Comparison of ENCODE assay signal across 10 mouse cellular contexts in the genomic region with DNA sequence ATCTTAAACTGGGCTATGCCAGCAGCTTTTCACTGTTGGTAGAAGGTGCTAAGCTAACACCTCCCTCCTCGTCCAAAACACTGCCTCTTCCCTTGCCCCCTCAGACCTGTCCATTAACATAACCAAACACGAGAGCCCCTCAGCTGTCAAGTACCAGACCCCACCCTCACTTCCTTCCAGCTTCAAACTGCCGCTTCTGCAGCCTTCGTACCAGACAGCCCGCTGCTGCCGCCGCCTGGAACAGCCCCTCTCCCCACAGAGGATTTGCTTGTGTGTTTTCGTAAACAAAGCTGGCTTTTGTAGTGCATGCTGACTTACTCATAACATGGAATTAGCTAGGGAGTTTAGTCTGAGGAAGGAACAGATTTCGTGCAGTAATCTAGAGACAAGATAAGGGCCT. TPM values are rescaled to one million over a fixed set of nuclear protein-coding genes. Genes with fewer than 3 reads are reported as not detected.
A peak's percentile ranks its signal among the peaks of the same experiment; 100 is the strongest.
DNase-seq lines count a peak whose midpoint lies in the region; ATAC-seq and TF ChIP-seq lines count a peak whose summit lies in the region.
"Had no signal": no experiment of that assay in that cellular context is flagged by ENCODE, and none has a peak within 500 bp of the region (broad histone marks: within the 10 kb centered on the region; RNA-seq: fewer than 3 reads in every experiment).

No protein-coding gene starts in this region.

- TF ChIP-seq POLR2A in olfactory bulb, adult 2 months (IDR thresholded peaks at IDR 0.05; ENCODE audit: insufficient read depth, low read depth, low read length) = no peak

- H3K4me3 ChIP-seq in liver, embryonic 12.5 days = peak overlapping the region; percentile 59; the same call in 1 of the 2 replicates
- H3K4me3 ChIP-seq in embryonic facial prominence, embryonic 11.5 days (ENCODE audit: low read depth, low read length) = peak overlapping the region; percentile 79
- H3K4me3 ChIP-seq in hindbrain, postnatal 0 days (ENCODE audit: low read length) = peak overlapping the region; percentile 4; the same call in 1 of the 2 replicates
- 0 out of 2 replicates have a peak overlapping the region, but pooled peaks have one; percentile 1 for H3K4me3 ChIP-seq in olfactory bulb, adult 2 months (ENCODE audit: insufficient read depth, low read depth, low read length)

- TF ChIP-seq CTCF in hindbrain, postnatal 0 days (IDR thresholded peaks at IDR 0.05; ENCODE audit: low read depth) = 0 out of 2 replicates have a peak, but pooled peaks have one; percentile 19
- TF ChIP-seq CTCF in olfactory bulb, adult 2 months (IDR thresholded peaks at IDR 0.05; ENCODE audit: insufficient read depth, low read depth, low read length) = no peak

- ATAC-seq in liver, embryonic 12.5 days = no peak
- no peak for ATAC-seq in embryonic facial prominence, embryonic 11.5 days (replicated peaks; ENCODE audit: insufficient number of reproducible peaks, low FRiP score, low TSS enrichment, low read depth)
- no peak for ATAC-seq in hindbrain, postnatal 0 days
- ATAC-seq: Patski had no signal

- no peak overlapping the region for H3K27ac ChIP-seq in liver, embryonic 12.5 days
- H3K27ac ChIP-seq in embryonic facial prominence, embryonic 11.5 days (replicated peaks; ENCODE audit: low read depth, low read length) = no peak overlapping the region
- H3K27ac ChIP-seq in hindbrain, postnatal 0 days = no peak overlapping the region
- H3K27ac ChIP-seq in olfactory bulb, adult 2 months (ENCODE audit: insufficient read depth, low read depth, low read length) = no peak overlapping the region

- H3K9me3 ChIP-seq in liver, embryonic 12.5 days (replicated peaks) = no peaks in the 10 kb centered on the region
- no peaks in the 10 kb centered on the region for H3K9me3 ChIP-seq in embryonic facial prominence, embryonic 11.5 days (replicated peaks; ENCODE audit: control insufficient read depth, low read length)
- H3K9me3 ChIP-seq in hindbrain, postnatal 0 days (ENCODE audit: low read length) = no peaks in the 10 kb centered on the region

- H3K36me3 ChIP-seq in liver, embryonic 12.5 days = no peaks in the 10 kb centered on the region
- no peaks in the 10 kb centered on the region for H3K36me3 ChIP-seq in embryonic facial prominence, embryonic 11.5 days (replicated peaks; ENCODE audit: control insufficient read depth, insufficient read depth, low read depth, low read length)
- H3K36me3 ChIP-seq in hindbrain, postnatal 0 days (ENCODE audit: insufficient read depth, low read length) = no peaks in the 10 kb centered on the region

- peaks cover 99% of the 10 kb centered on the region for H3K27me3 ChIP-seq in liver, embryonic 12.5 days (replicated peaks)
- peaks cover 2% of the 10 kb centered on the region; the same call in 1 of the 2 replicates for H3K27me3 ChIP-seq in embryonic facial prominence, embryonic 11.5 days (ENCODE audit: control insufficient read depth, insufficient read depth, low read length)
- H3K27me3 ChIP-seq in hindbrain, postnatal 0 days (ENCODE audit: insufficient read depth, low read length) = no peaks in the 10 kb centered on the region
- H3K27me3 ChIP-seq: Patski had no signal

- peaks cover 42% of the 10 kb centered on the region for H3K4me1 ChIP-seq in liver, embryonic 12.5 days
- peaks cover 36% of the 10 kb centered on the region for H3K4me1 ChIP-seq in embryonic facial prominence, embryonic 11.5 days (ENCODE audit: control insufficient read depth, insufficient read depth, low read length)
- peaks cover 10% of the 10 kb centered on the region; the same call in 1 of the 2 replicates for H3K4me1 ChIP-seq in hindbrain, postnatal 0 days (ENCODE audit: insufficient read depth, low read length)
- H3K4me1 ChIP-seq in olfactory bulb, adult 2 months (ENCODE audit: control insufficient read depth, insufficient read depth, low read length) = peaks cover 54% of the 10 kb centered on the region

- H3K9ac ChIP-seq in liver, embryonic 12.5 days = no peak overlapping the region
- peak overlapping the region; percentile 9; the same call in 1 of the 2 replicates for H3K9ac ChIP-seq in embryonic facial prominence, embryonic 11.5 days (replicated peaks; ENCODE audit: low read length)
- no peak overlapping the region for H3K9ac ChIP-seq in hindbrain, postnatal 0 days (replicated peaks; ENCODE audit: low read length)

- WGBS in liver, embryonic 12.5 days (ENCODE audit: insufficient replicate concordance) = under 1% methylated on average over 9 of the region's 9 CpGs
- 0% methylated on average over 9 of the region's 9 CpGs for WGBS in embryonic facial prominence, embryonic 11.5 days
- 3% methylated on average over 9 of the region's 9 CpGs for WGBS in hindbrain, postnatal 0 days
- WGBS in olfactory bulb, adult 2 months = 7% methylated on average over 9 of the region's 9 CpGs

- H3K4me2 ChIP-seq in liver, embryonic 12.5 days = peak overlapping the region; percentile 73
- H3K4me2 ChIP-seq in embryonic facial prominence, embryonic 11.5 days (ENCODE audit: low read depth, low read length) = peak overlapping the region; percentile 97
- H3K4me2 ChIP-seq in hindbrain, postnatal 0 days (ENCODE audit: low read depth, low read length) = peak overlapping the region; percentile 88

- no peak for DNase-seq in liver
- no peak for DNase-seq in embryonic facial prominence, embryonic 11.5 days (ENCODE audit: low spot score)
- peak; percentile 45 for DNase-seq in hindbrain, postnatal 0 days (ENCODE audit: low spot score)
- no peak for DNase-seq in frontal cortex, adult 2 months (ENCODE audit: extremely low spot score in 1 of 2, low spot score in 1 of 2)
- no peak for DNase-seq in right cerebral cortex, postnatal 36 days (ENCODE audit: low spot score in 2 of 2)
- no peak for DNase-seq in cerebellum, adult 18-20 months
- DNase-seq: kidney, adult 18-20 months had no signal

RNA-seq across cellular contexts. Expression of a gene that starts 1.8 kb away (rescaled TPM):
- 0.91 and 1.2 TPM in 2 replicates for polyA plus RNA-seq in liver, embryonic 12.5 days (2016; fragmentation: Nextera tagmentation; extraction: Ambion mirVana)
- 8.6 and 10.3 TPM in 2 replicates for polyA plus RNA-seq in embryonic facial prominence, embryonic 11.5 days (2014; fragmentation: Nextera tagmentation; extraction: Ambion mirVana)
- total RNA-seq in hindbrain, postnatal 0 days (2014; rRNA removed) = 10.7 and 10.9 TPM in 2 replicates
- 2.1 TPM in 2 replicates for polyA plus RNA-seq in hindbrain, postnatal 0 days (2015; fragmentation: Nextera tagmentation; extraction: Ambion mirVana)
- polyA plus RNA-seq in olfactory bulb, adult 2 months (2012; ENCODE audit: insufficient read depth, insufficient read length, low replicate concordance, missing spikeins) = not detected in 2 replicates
- polyA plus RNA-seq in frontal cortex, adult 2 months (2012; rRNA removed) = 2.5 TPM in 2 replicates

RNA-seq across cellular contexts. Expression of a gene that starts 33.2 kb away (rescaled TPM):
- 11.1 TPM in 2 replicates for polyA plus RNA-seq in liver, embryonic 12.5 days (2016; fragmentation: Nextera tagmentation; extraction: Ambion mirVana)
- 26.8 and 28.3 TPM in 2 replicates for polyA plus RNA-seq in embryonic facial prominence, embryonic 11.5 days (2014; fragmentation: Nextera tagmentation; extraction: Ambion mirVana)
- total RNA-seq in hindbrain, postnatal 0 days (2014; rRNA removed) = 76.0 and 78.3 TPM in 2 replicates
- 37.7 and 39.3 TPM in 2 replicates for polyA plus RNA-seq in hindbrain, postnatal 0 days (2015; fragmentation: Nextera tagmentation; extraction: Ambion mirVana)
- not detected in 2 replicates for polyA plus RNA-seq in olfactory bulb, adult 2 months (2012; ENCODE audit: insufficient read depth, insufficient read length, low replicate concordance, missing spikeins)
- 135 and 144 TPM in 2 replicates for polyA plus RNA-seq in frontal cortex, adult 2 months (2012; rRNA removed)

Comparison
In these comparisons a context has a peak if more than half of its experiments do, and no peak if none do; other contexts are left out.
1. H3K4me3 ChIP-seq: peak in every context shown above with its lines; median percentile 79 in embryonic facial prominence, embryonic 11.5 days; 59 in liver, embryonic 12.5 days; 4 in hindbrain, postnatal 0 days; 1 in olfactory bulb, adult 2 months.
2. RNA of a gene that starts 33.2 kb away (polyA plus RNA-seq): 135 to 144 TPM in frontal cortex, adult 2 months, 37.7 to 39.3 TPM in hindbrain, postnatal 0 days, 26.8 to 28.3 TPM in embryonic facial prominence, embryonic 11.5 days and 11.1 TPM in liver, embryonic 12.5 days; not detected in olfactory bulb, adult 2 months; every median in the first group is over 10 times any median in the second.
3. Peak in every context shown above with its lines, with median percentiles within 50 percentile points of each other: H3K4me2 ChIP-seq.